Mouse (Mus musculus) duodenum, adult 2 months (tissue): ENCODE data around the gene 4933411K16Rik. TPM values are rescaled to one million over a fixed set of nuclear protein-coding genes. Genes with fewer than 3 reads are reported as not detected.

Experiments
- polyA plus RNA-seq: library from polyadenylated mRNA; depleted of rRNA; stranded (reverse); fragments of >200 nt; gene quantifications from 2 replicates; pipeline ENCODE4 v1.2.3, GENCODE M21; 2012; ENCODE audit warnings: low replicate concordance; rRNA removed

The 4933411K16Rik gene
- 0.23 TPM in 1 of 2 replicates, not detected in the other for polyA plus RNA-seq

DNA sequence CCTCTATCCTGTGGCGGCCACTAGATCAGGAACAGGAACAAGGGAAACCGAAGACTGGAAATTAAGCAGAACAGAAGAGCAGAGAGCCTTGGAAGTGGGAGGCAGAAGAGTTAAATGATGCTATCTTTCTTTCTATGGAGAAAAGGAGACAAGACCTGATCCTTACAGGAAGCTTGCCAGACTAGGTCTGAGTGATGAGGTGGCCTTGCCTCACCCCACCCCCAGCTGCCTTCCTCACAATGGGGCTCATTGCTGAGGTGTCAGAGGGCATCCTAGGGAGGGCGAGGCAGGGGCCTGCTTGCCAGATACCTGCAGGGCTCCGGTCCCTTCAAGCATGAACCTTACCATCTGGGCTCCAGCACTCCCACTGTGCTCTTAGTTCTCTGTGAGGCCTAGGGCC is at the start of gene 4933411K16Rik:
Gene 4933411K16Rik (plus strand): TSS at position 301 of the 400 bp plus-strand sequence.

GRCm38 (mm10) chr19:42035456-42036248 is 16.4 kb upstream of the 4933411K16Rik start, which contains the start of gene Ankrd2:
Gene Ankrd2 (plus strand): TSS chr19:42036000.

DNA sequence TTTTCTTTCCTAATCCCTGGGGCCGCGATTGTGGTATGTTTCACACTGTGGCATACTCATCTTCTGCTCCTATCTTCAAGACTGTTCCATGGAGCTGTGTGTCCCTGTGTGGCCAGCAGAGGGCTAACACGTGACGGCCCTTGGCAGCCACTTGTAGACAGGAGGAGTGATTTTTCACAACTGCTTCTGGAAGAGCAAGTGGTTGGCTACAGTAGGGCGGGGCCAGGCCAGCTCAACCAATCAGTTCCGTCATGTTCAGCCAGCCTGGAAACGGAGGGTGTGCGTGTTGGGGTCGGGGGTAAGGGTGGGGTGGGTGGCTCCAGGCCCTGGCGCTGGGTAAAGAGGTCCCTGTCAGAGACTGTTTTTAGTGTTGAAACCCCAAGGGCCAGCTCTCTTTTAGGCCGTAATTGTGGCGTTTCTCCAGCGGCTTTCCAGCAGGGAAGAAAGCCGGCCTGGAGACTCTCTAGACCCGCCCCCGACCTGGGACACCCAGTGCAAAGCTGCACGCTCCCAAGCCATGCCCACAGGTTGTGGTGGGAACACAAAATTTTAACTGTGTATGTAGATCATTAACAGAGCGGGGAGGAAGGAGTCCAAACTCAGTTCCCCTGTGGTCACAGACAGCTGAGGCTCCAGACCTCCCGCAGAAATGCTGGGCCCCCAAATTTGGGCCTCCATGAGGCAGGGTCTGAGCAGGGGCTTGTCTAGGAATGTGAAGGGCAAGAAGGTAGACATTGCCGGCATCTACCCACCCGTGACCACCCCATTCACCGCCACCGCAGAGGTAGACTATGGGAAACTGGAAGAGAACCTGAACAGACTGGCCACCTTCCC is 6.6 kb upstream of the 4933411K16Rik start, which contains the start of gene Hoga1:
Gene Hoga1 (plus strand): TSS at position 342 of the 834 bp plus-strand sequence.

DNA sequence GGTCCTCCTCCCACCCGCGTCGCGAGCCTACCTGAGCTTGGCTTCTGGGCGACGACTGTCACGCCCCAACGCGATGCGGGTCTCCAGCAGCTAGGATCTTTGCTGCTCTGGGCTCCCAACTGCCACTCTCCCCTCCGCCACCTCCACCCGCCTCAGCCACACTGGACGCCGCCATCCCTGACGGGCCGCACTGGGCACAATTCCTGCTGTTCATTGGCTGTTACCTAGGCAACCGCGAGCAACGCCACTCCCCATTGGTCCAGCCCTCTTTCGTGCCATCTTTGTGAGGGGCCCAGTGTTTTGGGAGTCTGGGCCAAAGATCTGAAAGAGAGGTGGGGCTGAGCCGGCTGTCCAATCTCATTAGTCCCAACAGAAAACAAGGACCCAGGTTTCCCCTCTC is 34.1 kb downstream of the 4933411K16Rik start, which contains the start of gene Morn4:
Gene Morn4 (minus strand): TSS at position 192 of the 400 bp plus-strand sequence.

DNA sequence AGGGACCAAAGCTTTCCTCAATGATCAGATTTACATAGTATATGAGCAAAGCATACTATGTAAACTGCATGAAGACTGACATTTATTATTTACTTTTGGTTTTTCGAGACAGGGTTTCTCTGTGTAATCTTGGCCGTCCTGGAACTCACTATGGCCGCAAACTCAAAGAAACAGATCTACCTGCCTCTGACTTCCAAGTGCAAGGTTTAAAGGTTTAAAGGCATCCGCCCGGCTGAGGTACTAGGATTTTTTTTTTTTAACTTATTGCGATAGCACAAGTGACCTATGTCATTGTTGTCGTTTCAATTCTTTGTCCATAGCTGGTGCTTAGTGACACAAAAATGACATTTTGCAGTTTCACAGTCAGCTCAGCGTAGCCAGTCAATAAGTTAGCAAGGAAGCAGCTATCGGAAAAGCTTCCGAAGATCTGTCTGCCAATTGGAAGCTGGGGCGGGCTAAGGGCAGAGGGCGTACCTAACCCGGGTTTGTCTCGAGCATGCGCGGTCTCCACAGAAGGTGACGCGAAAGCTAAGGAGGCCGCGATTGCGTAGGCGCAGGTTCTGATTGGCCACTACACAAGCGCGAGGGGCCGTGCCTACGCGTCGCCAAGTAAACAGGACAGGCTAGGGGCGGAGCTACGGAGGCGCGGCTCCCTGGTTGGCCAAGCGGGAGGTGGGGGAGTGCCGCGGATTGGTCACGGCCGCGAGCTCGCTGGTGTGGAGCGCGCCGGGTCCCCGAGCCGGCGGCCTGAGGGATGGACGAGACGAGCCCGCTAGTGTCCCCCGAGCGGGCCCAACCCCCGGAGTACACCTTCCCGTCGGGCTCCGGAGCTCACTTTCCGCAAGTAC is 37.9 kb downstream of the 4933411K16Rik start, which contains the start of gene Pi4k2a:
Gene Pi4k2a (plus strand): TSS at position 723 of the 848 bp plus-strand sequence.

Other genes with a start within 250 kb of the 4933411K16Rik start
- gene Frat1, start 222.3 kb upstream of the 4933411K16Rik start, polyA plus RNA-seq, result 18.4 and 49.1 TPM in 2 replicates
- 29.2 and 91.6 TPM in 2 replicates for gene Frat2, start 204.1 kb upstream of the 4933411K16Rik start, polyA plus RNA-seq
- gene Rrp12, start 156.1 kb upstream of the 4933411K16Rik start, polyA plus RNA-seq, result 2.8 and 2.9 TPM in 2 replicates
- 189 and 241 TPM in 2 replicates for gene Pgam1, start 140.3 kb upstream of the 4933411K16Rik start, polyA plus RNA-seq
- 1.5 and 5.1 TPM in 2 replicates for gene Exosc1, start 118.8 kb upstream of the 4933411K16Rik start, polyA plus RNA-seq
- 28.6 and 43.7 TPM in 2 replicates for gene Zdhhc16, start 118.8 kb upstream of the 4933411K16Rik start, polyA plus RNA-seq
- gene Mms19, start 71.1 kb upstream of the 4933411K16Rik start, polyA plus RNA-seq, result 32.3 and 33.0 TPM in 2 replicates
- 8.4 and 11.7 TPM in 2 replicates for gene Ubtd1, start 70.5 kb upstream of the 4933411K16Rik start, polyA plus RNA-seq
- not detected in 2 replicates for gene Ankrd2, start 16.2 kb upstream of the 4933411K16Rik start, polyA plus RNA-seq
- 2.5 and 2.9 TPM in 2 replicates for gene Hoga1, start 6.6 kb upstream of the 4933411K16Rik start, polyA plus RNA-seq
- 1.1 and 2.1 TPM in 2 replicates for gene Morn4, start 34.1 kb downstream of the 4933411K16Rik start, polyA plus RNA-seq
- 17.0 and 24.9 TPM in 2 replicates for gene Pi4k2a, start 38.2 kb downstream of the 4933411K16Rik start, polyA plus RNA-seq
- gene Avpi1, start 76.8 kb downstream of the 4933411K16Rik start, polyA plus RNA-seq, result 10.0 and 16.3 TPM in 2 replicates
- 43.8 and 52.5 TPM in 2 replicates for gene Marveld1, start 95.2 kb downstream of the 4933411K16Rik start, polyA plus RNA-seq
- 18.9 and 24.7 TPM in 2 replicates for gene Zfyve27, start 111.7 kb downstream of the 4933411K16Rik start, polyA plus RNA-seq
- gene Sfrp5, start 150.0 kb downstream of the 4933411K16Rik start, polyA plus RNA-seq, result 15.2 and 20.1 TPM in 2 replicates
- gene Golga7b, start 195.3 kb downstream of the 4933411K16Rik start, polyA plus RNA-seq, result 0.84 and 1.2 TPM in 2 replicates